ENCODE assay signal across 20 mouse cellular contexts in genomic region chr5:111855366-111855765, GRCm38 (mm10).
"Had no signal": no experiment of that assay in that cellular context is flagged by ENCODE, and none has a peak within 500 bp of the region (broad histone marks: within the 10 kb centered on the region; RNA-seq: fewer than 3 reads in every experiment).

No protein-coding gene starts in this region.

- DNase-seq: liver, postnatal 0 days; lung, embryonic 14.5 days; lung, postnatal 10 days; lung, postnatal 4 days; midbrain, embryonic 14.5 days; retina, postnatal 1 day; right cerebral cortex, adult 18-20 months; right cerebral cortex, postnatal 14 days; thymus, adult 18-20 months; thymus, postnatal 14 days; thymus, postnatal 36 days had no signal

- H3K4me3 ChIP-seq: liver, embryonic 15.5 days; midbrain, embryonic 10.5 days; midbrain, embryonic 12.5 days; myocyte; neural tube, embryonic 13.5 days; neural tube, embryonic 15.5 days; stomach, embryonic 15.5 days had no signal

- H3K36me3 ChIP-seq: liver, embryonic 15.5 days; midbrain, embryonic 10.5 days; midbrain, embryonic 12.5 days; neural tube, embryonic 13.5 days; neural tube, embryonic 15.5 days; stomach, embryonic 15.5 days had no signal

- H3K27ac ChIP-seq: liver, embryonic 15.5 days; midbrain, embryonic 10.5 days; midbrain, embryonic 12.5 days; neural tube, embryonic 13.5 days; neural tube, embryonic 15.5 days; stomach, embryonic 15.5 days; stomach, postnatal 0 days had no signal

- H3K4me1 ChIP-seq: liver, embryonic 15.5 days; stomach, embryonic 15.5 days had no signal

- H3K4me2 ChIP-seq: liver, embryonic 15.5 days; lung, embryonic 14.5 days; midbrain, embryonic 12.5 days; neural tube, embryonic 13.5 days; neural tube, embryonic 15.5 days; stomach, embryonic 15.5 days had no signal

- H3K9me3 ChIP-seq: liver, embryonic 15.5 days; midbrain, embryonic 10.5 days; midbrain, embryonic 12.5 days; neural tube, embryonic 13.5 days; neural tube, embryonic 15.5 days; stomach, embryonic 15.5 days had no signal

- ATAC-seq: liver, postnatal 0 days; midbrain, embryonic 16.5 days had no signal

- H3K27me3 ChIP-seq: liver, embryonic 15.5 days; stomach, embryonic 15.5 days had no signal

- H3K9ac ChIP-seq: liver, embryonic 15.5 days; liver, postnatal 0 days; lung, embryonic 14.5 days; midbrain, embryonic 12.5 days; neural tube, embryonic 13.5 days; neural tube, embryonic 15.5 days; stomach, embryonic 15.5 days had no signal
